Mouse (Mus musculus): ENCODE data around the gene Zc3h12c.

Zc3h12c gene

DNA sequence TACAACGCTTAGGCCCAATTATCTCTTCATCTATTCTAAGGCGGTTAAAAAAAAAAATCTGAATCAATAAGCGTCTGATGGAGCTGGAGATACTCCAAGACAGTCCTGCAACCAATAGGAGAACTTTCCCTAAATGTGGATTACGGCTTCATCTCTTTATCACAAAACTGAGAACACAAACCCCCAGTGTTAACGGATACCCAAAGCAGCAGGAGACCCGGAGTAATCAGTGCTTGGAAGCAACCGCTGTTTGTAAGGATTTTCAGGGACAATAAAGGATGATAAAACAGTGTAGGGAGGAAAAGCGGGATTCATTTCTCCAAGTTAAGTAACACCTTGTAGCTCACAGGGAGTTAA lies 888 bp downstream of the Zc3h12c start:
- in situ Hi-C loops (cut with MboI, MseI), result loop anchor here in 1 of 2 experiments (10.0 kb wide), 1 partner anchor 117 kb away; no protein-coding TSS in a partner anchor

DNA sequence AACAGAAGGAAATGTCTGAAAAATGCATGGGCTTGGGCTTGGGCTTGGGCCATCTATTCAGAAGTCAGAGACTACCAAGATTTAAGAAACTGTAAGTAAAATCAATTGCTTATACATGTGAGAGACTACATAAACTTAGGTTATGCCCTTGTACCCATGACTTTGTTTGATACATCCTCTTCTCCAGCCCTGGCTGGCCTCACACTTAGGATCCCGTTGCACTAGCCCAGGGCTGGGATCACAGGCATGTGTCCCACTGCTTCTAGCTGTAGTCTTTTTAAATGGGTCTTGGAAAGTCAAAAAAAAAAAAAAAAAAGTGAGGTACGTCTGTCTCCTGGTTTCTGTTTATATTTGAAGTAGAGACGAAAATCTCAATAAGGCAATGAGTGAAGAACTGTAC lies 1.3 kb downstream of the Zc3h12c start:
- in situ Hi-C loops (cut with MboI, MseI), result loop anchor here in 1 of 2 experiments (10.0 kb wide), 1 partner anchor 118 kb away; no protein-coding TSS in a partner anchor

DNA sequence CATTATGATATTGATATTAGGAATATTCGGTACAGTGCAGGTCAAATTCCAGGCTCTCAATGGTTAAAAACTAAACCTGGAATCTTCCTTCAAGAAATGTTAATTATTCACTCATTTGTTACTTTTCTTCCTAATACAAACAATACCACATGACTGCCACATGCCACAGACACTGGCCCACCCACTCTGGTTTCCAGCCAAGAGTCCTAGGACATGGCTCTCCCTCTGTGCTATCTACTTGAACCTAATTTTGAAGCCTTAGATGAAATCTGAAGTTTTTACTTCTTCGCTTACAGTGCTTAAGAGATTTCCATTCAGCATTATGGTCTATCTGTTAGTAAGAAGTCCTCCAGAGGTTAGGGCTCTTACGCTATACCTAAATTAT lies 2.7 kb downstream of the Zc3h12c start:
- in situ Hi-C loops (cut with MboI, MseI), result loop anchor here in 1 of 2 experiments (10.0 kb wide), 1 partner anchor 119 kb away; no protein-coding TSS in a partner anchor

DNA sequence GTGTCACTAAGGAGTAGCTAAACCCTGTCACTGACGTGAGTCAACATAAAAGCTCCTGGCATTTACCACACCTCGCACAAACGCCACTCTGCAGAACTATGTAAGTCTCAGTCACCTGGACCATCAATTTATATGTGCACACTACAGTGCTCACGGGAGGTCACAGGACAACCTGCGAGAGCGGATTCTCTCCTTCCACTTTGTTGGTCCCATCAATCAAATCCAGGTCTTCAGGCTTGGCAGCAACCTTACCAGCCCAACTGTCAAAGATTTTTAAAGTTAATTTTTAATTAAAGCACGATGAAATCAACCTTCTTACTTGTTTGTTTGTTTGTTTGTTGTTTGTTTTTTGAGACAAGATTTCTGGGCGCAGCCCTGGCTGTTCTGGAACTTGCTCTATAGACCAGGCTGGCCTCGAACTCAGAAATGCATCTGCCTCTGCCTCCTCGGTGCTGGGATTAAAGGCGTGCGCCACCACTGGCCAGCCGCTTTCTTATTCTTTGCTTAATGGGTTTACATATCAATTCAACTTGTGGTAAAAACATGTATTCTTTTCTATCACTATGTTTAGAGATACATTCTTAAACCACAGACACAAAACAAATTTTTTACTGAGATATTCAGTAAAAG lies 3.2 kb downstream of the Zc3h12c start:
- in situ Hi-C loops (cut with MboI, MseI), result loop anchor here in 1 of 2 experiments (10.0 kb wide), 1 partner anchor 120 kb away; no protein-coding TSS in a partner anchor

DNA sequence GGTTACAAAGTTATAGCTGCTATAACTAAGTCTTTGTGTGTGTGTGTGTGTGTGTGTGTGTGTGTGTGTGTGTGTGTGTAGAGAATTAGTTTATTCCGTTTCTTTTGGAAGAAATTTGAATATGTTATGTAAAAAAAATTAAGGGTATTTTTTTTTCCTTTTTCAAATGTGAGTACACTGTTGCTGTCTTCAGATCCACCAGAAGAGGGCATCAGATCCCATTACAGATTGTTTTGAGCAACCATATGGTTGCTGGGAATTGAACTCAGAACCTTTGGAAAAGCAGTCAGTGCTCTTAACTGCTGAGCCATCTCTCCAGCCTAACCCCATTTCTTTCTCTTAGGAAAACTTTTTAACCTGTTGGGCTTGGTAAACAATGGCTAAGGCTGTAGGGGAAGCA lies 7.9 kb downstream of the Zc3h12c start:
- in situ Hi-C loops (cut with MboI, MseI), result loop anchor here (5.0 to 10.0 kb wide), 2 partner anchors 124 to 127 kb away; no protein-coding TSS in a partner anchor

DNA sequence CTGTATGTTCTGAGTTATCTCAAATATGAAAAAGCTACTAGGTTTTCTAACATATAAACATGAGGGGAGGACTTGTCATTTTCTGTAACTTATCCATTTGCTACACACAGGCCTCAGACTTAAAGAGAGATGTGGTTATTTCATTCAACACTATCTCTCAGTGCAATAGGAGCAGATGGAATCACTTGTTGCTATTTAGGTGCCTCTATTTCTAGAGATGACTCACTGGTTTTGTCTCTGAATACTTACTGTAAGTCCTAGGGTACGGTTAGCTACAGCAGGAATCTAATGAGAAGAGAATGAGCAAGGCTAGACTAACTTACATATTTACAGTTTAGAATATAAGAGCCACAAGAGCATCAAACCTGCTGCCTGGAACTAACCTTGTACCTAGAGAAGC lies 9.8 kb downstream of the Zc3h12c start:
- in situ Hi-C loops (cut with MboI, MseI), result no loop called here

DNA sequence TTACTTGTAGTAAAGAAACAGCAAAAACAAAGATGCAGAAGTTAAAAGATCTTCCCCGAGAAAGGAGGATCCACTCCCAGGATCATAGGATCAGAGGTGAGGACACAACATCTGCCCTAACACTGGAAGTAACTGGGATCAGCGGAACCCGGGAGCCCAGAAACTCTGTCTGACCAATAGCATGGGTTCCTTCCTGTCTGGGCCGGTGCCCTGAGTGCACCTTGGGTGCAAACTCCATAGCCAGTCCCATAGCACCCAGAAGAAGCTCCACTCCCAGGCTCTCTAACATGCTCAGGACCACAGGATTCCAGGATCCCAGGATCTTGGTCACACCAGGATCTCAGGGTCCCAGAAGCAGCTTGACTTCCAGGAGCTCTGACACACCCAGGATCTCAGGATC lies 13.0 kb downstream of the Zc3h12c start:
- in situ Hi-C loops (cut with MboI, MseI), result no loop called here

DNA sequence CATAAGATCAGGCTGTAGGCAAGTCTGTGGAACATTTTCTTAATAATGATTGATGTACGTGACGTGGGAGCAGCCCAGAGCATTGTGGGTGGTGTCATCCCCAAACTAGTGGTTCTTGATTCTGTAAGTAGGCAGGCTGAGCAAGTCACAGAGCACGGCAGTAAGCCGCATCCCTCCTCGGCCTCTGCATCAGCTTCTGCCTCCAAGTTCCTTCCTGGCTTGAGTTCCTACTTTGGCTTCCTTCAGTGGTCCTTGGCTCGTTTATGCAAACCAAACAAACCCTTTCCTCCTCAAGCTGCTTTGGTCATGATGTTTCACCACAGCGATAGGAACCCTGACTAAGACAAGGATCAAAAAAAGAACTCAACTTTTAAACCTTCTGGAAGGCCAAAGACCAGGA lies 14.1 kb downstream of the Zc3h12c start:
- in situ Hi-C loops (cut with MboI, MseI), result no loop called here

DNA sequence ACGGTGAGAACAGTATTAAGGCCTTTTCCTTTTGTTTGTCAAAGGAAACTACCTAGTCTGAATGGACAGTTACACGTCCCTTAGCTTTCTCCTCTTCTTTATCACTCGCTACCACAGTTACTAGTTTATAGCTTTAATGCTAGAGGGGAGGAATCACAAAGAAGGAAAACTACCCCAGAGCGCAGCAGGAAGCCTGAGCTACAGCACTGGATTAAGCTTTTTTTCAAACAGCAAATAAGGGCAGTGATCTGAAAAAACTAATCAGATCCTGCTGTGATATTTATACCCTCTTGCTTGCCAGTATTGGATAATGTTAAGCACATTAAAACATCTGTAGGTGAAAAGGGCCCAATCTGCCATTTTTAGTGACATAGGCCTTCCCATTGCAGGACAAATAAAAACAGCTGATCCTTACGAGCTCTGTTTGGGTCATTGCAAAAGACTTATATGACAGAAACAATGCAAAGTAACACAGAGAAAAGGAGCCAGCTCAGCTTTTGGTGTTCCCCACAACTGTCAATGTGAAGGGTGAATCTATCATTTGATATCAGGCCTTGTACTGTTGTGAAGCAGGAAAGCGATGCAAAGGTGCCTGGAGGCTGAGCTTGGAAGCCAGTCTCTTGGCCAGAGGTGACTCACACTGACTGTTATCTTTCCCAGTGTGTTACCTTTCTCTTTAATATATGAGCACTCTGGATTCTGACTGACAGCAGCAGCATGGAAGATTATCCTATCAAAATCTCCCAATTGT lies 16.1 kb downstream of the Zc3h12c start:
- in situ Hi-C loops (cut with MboI, MseI), result no loop called here

DNA sequence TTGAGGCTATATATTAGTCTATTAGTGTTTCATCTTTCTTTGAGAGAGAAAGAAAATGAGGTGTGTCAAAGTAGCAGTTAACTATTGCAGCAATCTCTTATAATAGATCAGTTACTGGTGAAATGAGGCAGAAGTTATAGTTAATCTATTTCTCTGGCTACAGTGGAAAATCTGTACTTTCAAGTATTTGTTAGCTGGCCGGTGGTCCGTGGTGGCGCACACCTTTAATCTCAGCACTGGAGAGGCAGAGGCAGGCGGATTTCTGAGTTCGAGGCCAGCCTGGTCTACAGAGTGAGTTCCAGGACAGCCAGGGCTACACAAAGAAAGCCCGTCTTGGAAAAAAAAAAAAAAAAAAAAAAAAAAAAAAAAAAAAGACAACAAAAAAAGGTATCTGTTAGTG lies 18.6 kb downstream of the Zc3h12c start:
- in situ Hi-C loops (cut with MboI, MseI), result no loop called here

DNA sequence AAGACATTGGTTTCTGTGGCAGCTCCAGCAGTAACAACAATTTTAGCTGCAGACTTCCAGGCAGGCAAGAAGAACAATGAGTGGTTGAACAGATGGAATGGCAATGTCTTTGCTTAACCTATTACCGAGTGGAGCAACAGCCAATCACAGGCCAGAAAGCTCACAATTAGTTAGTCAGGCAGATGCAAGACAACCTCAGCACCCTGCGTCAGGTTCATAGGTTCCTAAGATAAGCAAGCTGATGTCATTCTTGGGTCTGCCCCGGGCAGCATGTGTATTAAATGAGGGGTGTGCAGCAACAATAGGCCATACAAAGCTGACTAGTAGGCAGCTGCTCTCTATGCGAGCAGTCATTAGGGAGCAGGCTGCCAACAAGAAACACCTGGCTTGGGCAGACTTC lies 19.1 kb downstream of the Zc3h12c start:
- in situ Hi-C loops (cut with MboI, MseI), result no loop called here

DNA sequence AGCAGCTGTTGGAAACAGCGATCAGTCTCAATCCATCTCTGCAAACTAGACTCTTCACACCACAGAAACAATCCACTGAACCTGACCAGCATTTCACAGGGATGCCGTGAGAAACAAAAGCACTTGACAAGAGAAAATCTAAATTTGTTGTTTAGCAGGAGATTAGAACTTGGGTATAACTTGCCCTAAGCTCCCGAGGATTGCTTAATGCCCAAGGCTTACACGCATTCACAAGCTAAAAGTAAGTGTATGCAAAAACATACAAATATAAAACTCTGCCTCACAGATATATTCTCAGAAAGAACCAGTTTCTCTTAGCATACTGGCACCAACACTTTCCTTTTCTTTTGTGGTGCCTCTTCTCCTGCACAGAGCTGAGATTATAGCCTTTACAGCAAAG lies 19.5 kb downstream of the Zc3h12c start:
- in situ Hi-C loops (cut with MboI, MseI), result no loop called here

DNA sequence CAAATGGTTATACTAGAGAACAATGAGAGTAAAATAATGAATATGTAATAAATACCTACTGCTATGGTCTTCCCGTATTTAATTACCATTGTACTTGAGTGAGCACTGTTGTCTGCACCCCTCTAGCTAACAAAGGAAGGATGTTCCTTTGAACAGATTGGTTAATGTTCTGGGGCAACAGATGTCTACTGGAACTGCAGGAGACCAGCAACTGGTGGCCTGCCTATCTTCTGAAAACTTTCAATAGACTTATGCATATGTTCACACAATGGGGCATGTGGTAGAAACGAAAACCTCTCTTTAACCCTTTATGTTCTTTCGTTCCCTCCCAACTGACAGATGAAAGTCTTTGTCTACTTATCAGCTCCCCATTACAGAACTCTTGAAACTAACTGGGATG lies 20.1 kb downstream of the Zc3h12c start:
- in situ Hi-C loops (cut with MboI, MseI), result no loop called here

DNA sequence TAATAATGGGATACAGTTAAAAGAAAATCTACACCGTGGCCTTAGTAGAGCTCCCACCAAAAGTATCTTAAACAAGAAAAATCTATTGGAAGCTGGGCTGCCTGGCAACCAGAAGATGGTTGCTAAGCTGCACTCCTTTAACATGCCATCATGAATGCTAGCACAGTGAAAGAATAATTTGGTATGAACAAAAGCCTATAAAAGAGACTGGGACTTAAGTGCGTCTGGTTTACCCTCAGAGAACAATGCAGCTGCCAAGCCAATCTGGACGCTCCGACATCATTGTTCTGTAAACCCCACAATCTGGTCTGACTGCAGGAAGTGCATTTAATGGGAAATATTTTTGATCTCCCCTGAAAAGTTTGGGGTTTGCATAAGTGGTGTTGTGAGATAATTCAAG lies 22.1 kb downstream of the Zc3h12c start:
- in situ Hi-C loops (cut with MboI, MseI), result no loop called here

DNA sequence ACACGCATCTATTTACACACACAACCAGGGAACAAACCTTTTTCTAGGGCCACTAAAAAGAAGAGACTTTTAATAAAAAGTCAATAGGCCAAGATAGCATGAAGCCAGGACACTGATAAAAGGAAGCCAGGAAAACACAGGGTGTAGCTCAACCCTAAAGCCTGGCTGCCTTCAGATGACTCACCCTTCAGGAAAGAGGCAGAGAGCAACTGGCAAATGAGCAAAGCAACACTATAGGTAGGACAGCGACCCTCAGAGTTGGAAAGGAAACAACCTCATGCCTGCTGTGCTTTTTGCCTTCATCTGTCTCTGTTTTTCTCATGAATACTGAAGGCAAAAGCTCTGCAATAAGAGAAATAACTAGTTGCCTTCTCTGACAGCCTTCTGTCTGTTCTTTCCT lies 35.6 kb downstream of the Zc3h12c start:
- in situ Hi-C loops (cut with MboI, MseI), result no loop called here

DNA sequence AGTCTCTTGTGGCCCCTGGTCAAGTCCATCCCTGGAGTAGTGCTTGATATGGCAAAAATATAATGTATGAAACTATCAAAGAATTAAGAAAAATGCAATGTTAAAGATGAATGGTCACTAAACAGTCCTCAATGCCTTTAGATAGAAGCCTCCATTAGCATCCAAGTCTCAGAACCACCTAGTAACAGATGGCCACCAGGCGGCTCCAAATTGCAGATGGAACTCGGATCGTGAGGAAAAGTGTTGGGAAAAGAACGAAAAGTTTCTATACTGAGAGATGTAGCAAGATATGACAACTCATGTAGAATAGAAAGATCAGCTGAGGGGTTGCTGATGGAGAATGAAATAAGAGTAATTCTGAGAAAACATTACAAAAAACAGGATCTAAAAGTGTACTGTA lies 38.0 kb downstream of the Zc3h12c start:
- in situ Hi-C loops (cut with MboI, MseI), result no loop called here

DNA sequence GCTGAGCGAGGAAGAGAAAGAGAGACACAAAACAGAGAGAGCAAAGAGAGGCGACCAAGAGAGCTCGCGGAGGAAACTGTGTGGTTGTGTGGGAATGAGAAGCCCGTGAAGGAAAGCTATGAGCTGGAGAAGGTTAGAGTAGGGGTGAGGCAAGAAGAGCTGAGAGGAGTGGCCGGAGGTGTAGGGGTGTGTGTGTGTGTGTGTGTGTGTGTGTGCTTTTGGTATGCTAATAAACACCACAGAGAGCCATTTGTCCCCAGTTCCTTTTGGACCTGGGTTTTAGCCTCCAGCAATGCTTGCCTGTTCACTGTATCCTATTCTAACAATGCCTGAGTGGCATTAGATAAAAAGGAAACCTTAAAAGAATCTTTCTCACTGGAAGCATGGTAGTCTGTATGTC lies 43.1 kb downstream of the Zc3h12c start:
- in situ Hi-C loops (cut with MboI, MseI), result no loop called here

DNA sequence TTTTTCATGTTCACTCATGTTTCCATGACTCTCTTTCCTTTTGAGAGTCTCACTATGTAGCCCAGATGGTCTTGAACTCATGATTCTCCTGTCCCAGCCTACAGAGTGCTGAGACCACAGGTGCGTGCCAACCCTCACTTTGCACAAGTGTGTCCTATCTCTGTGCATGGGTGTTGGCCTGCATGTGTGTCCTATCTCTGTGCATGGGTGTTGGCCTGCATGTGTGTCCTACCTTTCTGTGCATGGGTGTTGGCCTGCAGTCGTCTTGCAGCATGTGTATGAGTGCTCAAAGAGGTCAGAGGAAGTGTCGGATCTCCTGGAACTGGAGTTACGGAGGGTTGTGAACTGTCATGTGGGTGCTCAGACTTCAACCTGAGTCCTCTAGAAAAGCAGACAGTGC lies 49.2 kb downstream of the Zc3h12c start:
- in situ Hi-C loops (cut with MboI, MseI), result loop anchor here in 1 of 2 experiments (25.0 kb wide), 1 partner anchor 357 kb away; the partner anchor contains the start of gene Arhgap20

DNA sequence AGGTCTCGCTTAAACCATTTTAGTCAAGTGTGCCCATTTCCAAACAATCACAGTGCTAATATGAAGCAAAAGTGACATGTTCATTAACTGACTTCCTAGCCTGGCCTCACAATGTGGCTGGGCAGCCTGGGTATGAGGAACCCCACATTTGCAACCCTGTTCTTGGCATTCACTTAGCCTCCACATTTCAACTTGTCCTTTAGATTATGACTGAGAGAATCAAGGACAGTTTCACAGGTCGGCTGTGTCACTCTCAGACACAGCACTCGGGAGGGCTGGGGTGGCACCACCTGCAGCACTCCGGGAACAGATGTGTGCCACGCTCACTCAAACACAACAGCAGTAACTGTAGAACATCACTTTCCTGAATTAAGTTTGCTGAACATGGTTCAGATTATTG lies 55.3 kb downstream of the Zc3h12c start:
- in situ Hi-C loops (cut with MboI, MseI), result loop anchor here in 1 of 2 experiments (25.0 kb wide), 1 partner anchor 351 kb away; the partner anchor contains the start of gene Arhgap20

DNA sequence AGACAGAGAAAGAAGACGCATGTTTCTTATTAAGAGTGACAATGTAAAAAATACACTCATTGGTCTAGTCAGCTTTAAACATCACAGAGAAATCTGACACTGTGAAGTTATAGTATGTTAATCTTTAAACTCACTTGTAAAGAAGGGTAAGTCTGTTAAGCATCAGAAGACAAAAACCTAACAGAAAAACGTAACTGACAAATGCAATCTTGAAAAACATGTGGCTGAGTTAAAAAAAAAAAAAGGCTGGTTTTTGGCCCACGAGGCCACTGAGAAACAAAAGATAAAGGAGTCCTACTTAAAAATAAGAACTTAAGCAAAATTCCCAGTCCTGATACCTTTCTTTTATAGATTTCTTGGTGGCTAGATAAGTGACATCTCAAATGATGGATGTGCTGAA lies 57.6 kb downstream of the Zc3h12c start:
- in situ Hi-C loops (cut with MboI, MseI), result loop anchor here in 1 of 2 experiments (25.0 kb wide), 1 partner anchor 348 kb away; the partner anchor contains the start of gene Arhgap20

DNA sequence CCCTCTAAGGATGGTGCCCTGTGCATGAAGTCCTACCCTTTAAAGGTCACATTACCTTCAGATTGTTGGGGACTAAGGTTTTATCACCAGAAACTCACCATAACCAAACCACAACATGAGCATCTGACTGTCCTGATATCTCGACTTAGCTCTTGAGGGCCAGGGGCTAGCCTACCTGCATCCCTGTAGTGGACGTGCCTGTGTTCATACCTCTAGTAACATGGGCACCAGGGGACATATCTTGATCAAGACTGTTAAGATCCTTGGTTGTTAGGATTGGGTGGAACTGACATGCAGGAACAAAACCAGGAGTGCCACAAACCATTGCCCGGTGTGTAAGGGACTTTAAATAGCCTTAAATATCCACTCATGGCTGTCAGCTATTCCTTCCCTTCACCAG lies 61.2 kb downstream of the Zc3h12c start:
- in situ Hi-C loops (cut with MboI, MseI), result loop anchor here in 1 of 2 experiments (25.0 kb wide), 1 partner anchor 345 kb away; the partner anchor contains the start of gene Arhgap20

DNA sequence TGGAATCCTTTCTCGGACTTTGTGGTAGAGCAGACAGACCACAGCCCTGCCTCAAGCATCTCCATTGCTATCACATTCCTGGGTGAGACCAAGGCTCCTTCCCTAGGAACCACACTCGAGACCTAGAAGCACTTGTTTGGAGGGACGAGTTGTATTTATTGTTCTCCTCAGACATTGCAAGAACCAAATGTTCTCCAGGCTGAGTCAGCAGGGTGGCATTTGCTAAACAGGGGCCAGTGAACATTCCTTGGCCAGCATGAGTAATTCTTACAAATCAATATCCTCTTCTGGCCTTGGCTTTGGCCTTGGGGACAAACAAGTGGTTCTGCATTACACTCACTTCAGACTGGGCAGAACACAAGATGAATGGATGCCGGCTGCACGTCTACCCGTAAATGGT lies 62.9 kb downstream of the Zc3h12c start:
- in situ Hi-C loops (cut with MboI, MseI), result loop anchor here in 1 of 2 experiments (25.0 kb wide), 1 partner anchor 343 kb away; the partner anchor contains the start of gene Arhgap20

DNA sequence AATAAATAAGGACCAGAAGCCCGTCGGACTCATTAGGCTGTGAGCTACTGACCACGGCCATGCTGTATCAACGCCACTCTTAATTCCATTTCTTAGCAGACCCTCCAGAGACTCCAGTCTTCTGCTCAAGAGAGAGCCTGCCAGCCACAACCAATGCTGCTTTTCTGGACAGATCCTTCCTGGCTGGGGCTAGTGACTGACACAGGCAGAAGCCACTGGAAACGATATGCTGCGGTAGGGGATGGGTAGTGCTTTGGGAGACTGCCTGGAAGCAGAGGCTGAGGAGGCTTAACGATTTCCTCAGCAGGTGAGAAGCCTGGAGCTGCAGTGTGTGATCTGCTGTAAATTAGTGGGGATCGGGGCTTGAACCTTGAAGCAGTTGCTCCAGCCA lies 64.2 kb downstream of the Zc3h12c start:
- in situ Hi-C loops (cut with MboI, MseI), result loop anchor here in 1 of 2 experiments (25.0 kb wide), 1 partner anchor 342 kb away; the partner anchor contains the start of gene Arhgap20

All from T-helper 17 cell (primary cell).